Mouse (Mus musculus) small intestine, adult 2 months (tissue): ENCODE results near the gene Scgb1a1.

ENCODE experiments used
- CTCF ChIP-seq: fragments of 200-500 bp; IDR thresholded peaks from 2 replicates; pipeline ENCODE4 v1.5.1; 2012; ENCODE audit warnings: low read depth, mild to moderate bottlenecking, control low read depth, inconsistent platforms, low read length, moderate library complexity, mixed read lengths; ENCODE audit not compliant: insufficient replicate concordance, insufficient read length; ENCODE audit errors: extremely low read depth
- POLR2A ChIP-seq: fragments of 200-500 bp; IDR thresholded peaks from 2 replicates; pipeline ENCODE4 v1.6.1; 2012; ENCODE audit warnings: low read depth, mild to moderate bottlenecking, control low read depth, inconsistent platforms, low read length, moderate library complexity

DNA sequence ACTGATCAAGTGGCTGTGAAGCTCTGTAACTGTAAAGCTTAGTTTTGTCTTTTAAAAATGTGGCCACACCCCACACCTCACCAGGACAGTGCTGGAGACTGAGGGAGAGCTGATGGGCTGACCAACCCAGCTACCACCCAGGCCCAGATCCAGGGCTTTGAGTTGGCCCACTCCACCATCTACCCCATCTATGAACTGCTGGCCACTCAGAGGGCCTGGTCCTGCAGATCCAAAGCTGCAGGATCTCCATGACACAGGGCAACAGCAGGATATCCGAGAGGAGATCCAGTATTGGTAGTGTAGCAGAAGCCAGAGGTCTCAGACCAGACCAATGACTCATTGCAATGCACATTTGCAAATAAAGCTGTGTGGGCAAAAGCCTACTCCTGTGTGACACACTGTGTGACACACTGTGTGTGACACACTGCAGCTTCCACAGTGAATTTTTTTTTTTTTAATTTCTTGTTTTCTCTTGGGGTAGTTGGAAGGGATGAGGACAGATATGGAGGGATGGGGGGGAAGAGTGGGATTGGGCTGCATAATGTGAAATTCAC is 29.4 kb downstream of the Scgb1a1 start:
- TF ChIP-seq POLR2A (no peak), CTCF (no peak)
